Mouse (Mus musculus) embryonic facial prominence, embryonic 12.5 days (tissue): ENCODE measurements around the gene St6galnac3. TPM values are rescaled to one million over a fixed set of nuclear protein-coding genes. Genes with fewer than 3 reads are reported as not detected.

Experiments used
- microRNA-seq: library from miRNA; unstranded; fragments of <30 nt; microRNA quantifications from one replicate; pipeline ENCODE4, GENCODE M21; 2017
- polyA plus RNA-seq: library from polyadenylated mRNA; unstranded; fragments of >200 nt; fragmentation: Nextera tagmentation; extraction: Ambion mirVana; gene quantifications from 2 replicates; pipeline ENCODE4 v1.2.1, GENCODE M21; 2016

The St6galnac3 gene
- polyA plus RNA-seq, 1 experiment from 2014 or later = 70.2 TPM

Small RNA genes within 50 kb of the gene (microRNA-seq; reads per million reads assigned to microRNA genes)
- gene Gm27405 = not detected

Other genes starting within 250 kb of the St6galnac3 start
- gene Asb17, start 119.0 kb upstream of the St6galnac3 start, polyA plus RNA-seq = 0.13 and 0.14 TPM in 2 replicates
- 0.11 and 0.19 TPM in 2 replicates for gene Msh4, start 181.0 kb upstream of the St6galnac3 start, polyA plus RNA-seq
- gene Rabggtb, start 187.8 kb upstream of the St6galnac3 start, polyA plus RNA-seq = 40.5 and 45.1 TPM in 2 replicates
- gene Acadm, start 219.5 kb upstream of the St6galnac3 start, polyA plus RNA-seq = 58.4 and 61.8 TPM in 2 replicates
- 1.9 and 2.1 TPM in 2 replicates for gene Slc44a5, start 248.3 kb upstream of the St6galnac3 start, polyA plus RNA-seq